Mouse (Mus musculus): Measurements from ENCODE around the gene Tmem120b. TPM values are rescaled to one million over a fixed set of nuclear protein-coding genes. Genes with fewer than 3 reads are reported as not detected.

The Tmem120b gene
- total and polyA plus RNA-seq, 2 experiments from 2014 or later, result 18.1 to 21.2 TPM

DNA sequence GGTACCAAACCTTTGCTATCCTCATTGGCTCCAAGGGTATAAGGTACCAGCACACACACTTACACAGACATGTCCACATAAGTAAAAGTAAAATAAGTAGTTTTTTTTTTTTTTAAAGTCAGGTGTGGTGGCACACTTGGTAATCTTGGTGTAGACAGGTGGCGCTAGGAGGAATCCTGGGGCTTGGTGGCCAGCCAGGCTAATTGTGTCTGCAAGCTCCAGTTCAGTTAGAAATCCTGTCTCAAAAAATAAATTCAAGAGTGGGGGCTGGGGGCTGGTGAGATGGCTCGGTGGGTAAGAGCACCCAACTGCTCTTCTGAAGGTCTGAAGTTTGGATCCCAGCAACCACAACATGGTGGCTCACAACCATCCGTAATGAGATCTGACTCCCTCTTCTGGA lies 5.1 kb upstream of the Tmem120b start:
- no peaks in the 10 kb centered on the region for H3K27me3 ChIP-seq (ENCODE audit: insufficient read depth, low read length)
- no peaks in the 10 kb centered on the region for H3K4me1 ChIP-seq (ENCODE audit: insufficient read depth)
- no peak overlapping the region for H3K4me2 ChIP-seq (ENCODE audit: low read depth)
- ATAC-seq (no peak), DNase-seq (no peak)
- H3K9ac ChIP-seq, result no peak overlapping the region
- no peak overlapping the region for H3K4me3 ChIP-seq (ENCODE audit: low read depth, low read length)
- no peak for TF ChIP-seq CTCF (IDR thresholded peaks at IDR 0.05; ENCODE audit: low read depth)
- no peaks in the 10 kb centered on the region for H3K9me3 ChIP-seq (ENCODE audit: low read length)
- WGBS, result 82% methylated on average over 3 of the region's 3 CpGs
- no peak overlapping the region for H3K27ac ChIP-seq (ENCODE audit: low read depth, low read length)
- no peaks in the 10 kb centered on the region for H3K36me3 ChIP-seq (ENCODE audit: insufficient read depth)

DNA sequence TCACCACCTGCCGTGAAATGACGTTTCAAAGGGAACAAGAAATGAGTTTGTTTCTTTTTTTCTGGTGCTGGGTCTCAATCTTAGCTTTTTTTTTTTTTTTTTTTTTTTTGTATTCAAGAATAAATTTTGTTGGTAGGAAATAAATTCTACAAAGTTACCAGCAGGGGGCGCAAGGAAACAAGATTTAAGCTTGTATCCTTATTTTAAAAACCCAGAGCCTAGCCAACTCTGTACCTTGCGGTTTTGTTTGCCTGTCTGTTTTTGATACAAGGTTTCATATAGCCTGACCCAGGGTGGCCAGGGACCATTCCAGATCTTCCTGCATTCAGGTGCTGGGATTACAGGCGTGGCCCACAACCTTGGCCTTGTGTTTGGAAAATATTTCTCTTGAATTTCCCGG lies 4.0 kb upstream of the Tmem120b start:
- H3K27me3 ChIP-seq (ENCODE audit: insufficient read depth, low read length), result no peaks in the 10 kb centered on the region
- H3K9me3 ChIP-seq (ENCODE audit: low read length), result no peaks in the 10 kb centered on the region
- H3K27ac ChIP-seq (ENCODE audit: low read depth, low read length), result no peak overlapping the region
- H3K4me2 ChIP-seq (ENCODE audit: low read depth), result no peak overlapping the region
- TF ChIP-seq CTCF (IDR thresholded peaks at IDR 0.05; ENCODE audit: low read depth), result peak; percentile 65
- peak; percentile 91 for DNase-seq
- no peaks in the 10 kb centered on the region for H3K36me3 ChIP-seq (ENCODE audit: insufficient read depth)
- no peak overlapping the region for H3K4me3 ChIP-seq (ENCODE audit: low read depth, low read length)
- no peak overlapping the region for H3K9ac ChIP-seq
- 28% methylated on average over 6 of the region's 6 CpGs for WGBS
- H3K4me1 ChIP-seq (ENCODE audit: insufficient read depth), result no peaks in the 10 kb centered on the region
- no peak for ATAC-seq

DNA sequence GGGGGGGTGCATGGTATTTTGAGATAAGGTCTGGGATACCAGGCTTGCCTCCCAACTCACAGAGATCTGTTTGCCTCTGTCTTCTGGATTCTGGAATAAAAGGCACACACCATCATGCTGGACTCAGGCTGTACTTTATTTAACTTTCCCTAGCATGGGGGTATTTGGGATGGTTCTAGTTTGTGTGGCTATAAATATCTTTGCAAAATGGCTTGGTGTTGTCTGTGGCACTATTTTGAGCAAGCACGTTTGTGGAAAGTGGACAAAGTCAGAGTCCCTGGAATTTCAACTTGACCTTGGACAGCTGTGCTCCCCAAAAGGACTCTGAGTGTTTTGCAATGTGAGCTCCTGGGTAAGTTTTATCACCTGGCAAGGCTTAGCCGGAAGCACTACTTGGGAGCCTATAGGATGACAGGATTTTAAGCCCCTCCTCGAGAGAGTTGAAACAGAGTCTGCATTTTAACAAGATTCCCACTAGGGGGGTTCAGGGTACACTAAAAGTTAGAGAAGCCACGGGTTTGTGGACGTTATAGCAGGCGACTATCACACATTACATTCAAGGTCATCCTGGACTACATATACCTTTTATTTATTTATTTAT lies 720 bp upstream of the Tmem120b start:
- peak; percentile 50 for DNase-seq
- WGBS, result 26% methylated on average over 6 of the region's 6 CpGs
- TF ChIP-seq CTCF (IDR thresholded peaks at IDR 0.05; ENCODE audit: low read depth), result peak; percentile 49

DNA sequence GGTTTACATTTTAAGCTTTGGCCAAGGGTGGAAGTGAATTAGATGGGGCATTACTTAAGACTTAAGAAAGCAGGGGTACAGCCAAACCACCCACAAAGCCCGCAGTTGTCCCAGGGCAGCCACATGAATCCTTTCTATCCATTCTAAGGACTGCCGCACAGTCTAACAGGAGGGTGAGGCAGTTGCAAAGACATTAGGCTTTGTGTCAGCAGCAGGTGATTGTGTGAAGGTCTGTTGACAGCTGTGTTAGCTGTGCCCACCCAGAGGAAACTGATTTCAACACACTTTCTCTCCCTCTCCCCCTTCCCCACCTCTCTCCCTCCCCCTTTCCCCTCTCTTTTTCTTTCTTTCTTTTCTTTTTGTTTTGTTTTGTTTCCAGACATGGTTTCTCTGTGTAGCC lies 499 bp downstream of the Tmem120b start:
- WGBS, result 89% methylated on average over 2 of the region's 2 CpGs
- H3K4me1 ChIP-seq (ENCODE audit: insufficient read depth), result no peaks in the 10 kb centered on the region
- no peaks in the 10 kb centered on the region for H3K27me3 ChIP-seq (ENCODE audit: insufficient read depth, low read length)
- H3K9ac ChIP-seq, result no peak overlapping the region
- ATAC-seq (no peak), DNase-seq (no peak)
- no peaks in the 10 kb centered on the region for H3K36me3 ChIP-seq (ENCODE audit: insufficient read depth)
- TF ChIP-seq CTCF (IDR thresholded peaks at IDR 0.05; ENCODE audit: low read depth), result no peak
- no peak overlapping the region for H3K27ac ChIP-seq (ENCODE audit: low read depth, low read length)
- H3K9me3 ChIP-seq (ENCODE audit: low read length), result no peaks in the 10 kb centered on the region
- H3K4me2 ChIP-seq (ENCODE audit: low read depth), result no peak overlapping the region
- no peak overlapping the region for H3K4me3 ChIP-seq (ENCODE audit: low read depth, low read length)

More for the DNA sequence above, 720 bp upstream of the Tmem120b start:
- Histone ChIP-seq H3K9me3 (ENCODE audit: low read length) (no peaks in the 10 kb centered on the region), H3K4me2 (ENCODE audit: low read depth) (no peak overlapping the region), H3K27ac (ENCODE audit: low read depth, low read length) (no peak overlapping the region), H3K36me3 (ENCODE audit: insufficient read depth) (no peaks in the 10 kb centered on the region), H3K27me3 (ENCODE audit: insufficient read depth, low read length) (no peaks in the 10 kb centered on the region), H3K9ac (no peak overlapping the region), H3K4me3 (ENCODE audit: low read depth, low read length) (no peak overlapping the region), H3K4me1 (ENCODE audit: insufficient read depth) (no peaks in the 10 kb centered on the region)
- ATAC-seq, result peak; percentile 70

DNA sequence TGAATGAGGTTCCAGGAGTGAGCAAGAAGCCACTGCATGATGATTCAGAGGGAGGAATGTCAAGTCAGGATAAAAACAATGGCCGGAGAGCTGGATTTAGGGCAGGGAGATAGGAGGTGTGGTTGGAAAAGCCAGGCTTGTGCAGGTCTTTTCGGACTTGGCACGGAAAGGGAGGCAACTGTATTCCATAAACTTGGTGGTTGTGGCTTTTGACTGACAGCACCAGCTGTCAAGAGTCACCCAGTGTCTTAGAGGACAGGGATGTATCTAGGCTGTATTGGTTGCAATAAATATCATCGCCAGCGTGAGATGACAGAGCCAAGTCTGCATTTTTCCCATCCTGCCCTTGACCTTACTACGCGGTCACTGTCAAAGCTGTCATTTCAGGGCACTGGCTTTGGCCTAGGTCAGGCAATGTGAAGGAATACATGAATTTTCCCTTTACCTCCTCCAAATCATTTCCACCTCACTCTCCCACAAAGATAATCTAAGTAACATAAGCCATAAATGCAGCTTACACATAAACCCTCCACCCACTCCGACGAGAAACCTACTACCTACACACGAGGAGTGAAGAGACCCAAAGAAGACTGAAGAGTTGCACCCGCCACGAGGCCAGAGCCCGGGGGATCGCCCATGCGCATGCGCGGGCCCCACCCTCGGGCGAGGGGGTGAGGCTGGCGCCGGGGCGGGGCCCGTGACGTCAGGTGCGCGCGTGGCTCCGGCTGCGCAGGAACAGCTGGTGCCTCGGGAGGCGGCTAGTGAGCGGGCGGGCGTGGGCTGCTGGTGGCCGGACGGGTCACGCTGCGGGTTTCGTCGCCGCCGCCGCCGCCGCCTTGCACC lies 7.6 kb downstream of the Tmem120b start:
- WGBS, result 10% methylated on average over 36 of the region's 45 CpGs
- peak overlapping the region; percentile 74 for H3K27ac ChIP-seq (ENCODE audit: low read depth, low read length)
- H3K9me3 ChIP-seq (ENCODE audit: low read length), result no peaks in the 10 kb centered on the region
- H3K27me3 ChIP-seq (ENCODE audit: insufficient read depth, low read length), result no peaks in the 10 kb centered on the region
- DNase-seq (peak; percentile 97), ATAC-seq (peak; percentile 97)
- peaks cover 10% of the 10 kb centered on the region; the same call in 1 of the 2 replicates for H3K4me1 ChIP-seq (ENCODE audit: insufficient read depth)
- H3K9ac ChIP-seq, result peak overlapping the region; percentile 80
- peak overlapping the region; percentile 77 for H3K4me2 ChIP-seq (ENCODE audit: low read depth)
- H3K36me3 ChIP-seq (ENCODE audit: insufficient read depth), result no peaks in the 10 kb centered on the region
- TF ChIP-seq CTCF (IDR thresholded peaks at IDR 0.05; ENCODE audit: low read depth), result no peak
- H3K4me3 ChIP-seq (ENCODE audit: low read depth, low read length), result peak overlapping the region; percentile 74

DNA sequence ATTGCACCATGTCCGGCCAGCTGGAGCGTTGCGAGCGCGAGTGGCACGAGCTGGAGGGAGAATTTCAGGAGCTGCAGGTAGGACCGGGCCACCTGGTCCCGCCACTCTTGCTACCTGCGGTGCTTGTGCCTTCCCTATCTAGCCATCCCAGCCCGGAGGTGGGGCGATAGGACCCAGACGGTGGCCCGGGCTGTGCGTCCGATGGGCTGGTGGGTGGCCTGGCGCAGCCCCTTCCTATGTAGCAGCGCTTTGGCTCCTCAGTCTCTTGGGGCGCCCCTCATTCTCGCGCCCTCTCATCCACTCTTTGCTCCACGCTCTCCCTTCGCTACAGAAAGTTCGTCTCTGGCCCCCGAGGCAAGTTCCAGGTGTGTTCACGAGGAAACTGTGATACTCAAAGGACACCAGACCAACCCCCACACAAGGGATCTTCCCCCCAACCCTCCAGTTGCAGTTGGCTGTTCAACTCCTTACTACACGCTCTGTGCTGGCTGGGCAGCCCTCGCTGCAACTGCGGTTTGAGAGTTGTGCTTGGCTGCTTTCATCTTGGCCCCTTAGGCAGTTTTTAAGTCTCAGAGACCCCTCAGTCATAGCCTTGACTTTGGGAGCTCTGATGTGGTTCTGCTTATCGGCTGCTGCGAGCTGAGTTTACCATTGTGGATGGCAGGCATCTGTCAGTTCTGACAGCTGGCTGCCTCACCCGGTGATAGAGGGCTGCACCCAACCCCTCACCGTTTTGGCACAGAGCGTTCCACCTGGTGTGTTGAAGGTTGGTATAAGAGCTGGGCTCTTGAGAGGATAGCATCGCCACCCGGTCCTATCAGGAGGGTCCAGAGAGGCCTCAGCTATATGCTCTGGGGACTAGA lies 8.4 kb downstream of the Tmem120b start:
- H3K4me1 ChIP-seq (ENCODE audit: insufficient read depth), result peaks cover 10% of the 10 kb centered on the region; the same call in 1 of the 2 replicates
- peak; percentile 83 for ATAC-seq
- H3K27ac ChIP-seq (ENCODE audit: low read depth, low read length), result peak overlapping the region; percentile 74

More for the DNA sequence above, 8.4 kb downstream of the Tmem120b start:
- H3K9ac ChIP-seq, result peak overlapping the region; percentile 80
- WGBS, result 6% methylated on average over 29 of the region's 35 CpGs
- H3K9me3 ChIP-seq (ENCODE audit: low read length), result no peaks in the 10 kb centered on the region
- H3K4me3 ChIP-seq (ENCODE audit: low read depth, low read length), result peak overlapping the region; percentile 74
- peak overlapping the region; percentile 77 for H3K4me2 ChIP-seq (ENCODE audit: low read depth)
- H3K27me3 ChIP-seq (ENCODE audit: insufficient read depth, low read length), result no peaks in the 10 kb centered on the region
- TF ChIP-seq CTCF (IDR thresholded peaks at IDR 0.05; ENCODE audit: low read depth), result no peak
- DNase-seq, result peak; percentile 61
- no peaks in the 10 kb centered on the region for H3K36me3 ChIP-seq (ENCODE audit: insufficient read depth)

All from forebrain, postnatal 0 days (tissue).